Mouse (Mus musculus) stomach, embryonic 14.5 days (tissue): ENCODE measurements around the gene Alg11. TPM values are rescaled to one million over a fixed set of nuclear protein-coding genes. Genes with fewer than 3 reads are reported as not detected.

Experiments
- ATAC-seq: fragments of 200-750 bp; cut with Nextera tagmentation; 2 replicates; pipeline ENCODE4 v1.8.0; 2017; ENCODE audit warnings: low read depth, moderate TSS enrichment; ENCODE audit not compliant: insufficient number of reproducible peaks, insufficient read depth, low FRiP score
- H3K27ac ChIP-seq: fragments of 300-500 bp; sonication (generic); 2 replicates; pipeline ENCODE4 v1.5.1; 2014; ENCODE audit warnings: mild to moderate bottlenecking, low read length, moderate library complexity, mixed read lengths
- H3K27me3 ChIP-seq: fragments of 300-500 bp; sonication (generic); 2 replicates; pipeline ENCODE4 v1.6.1; 2014; ENCODE audit warnings: low read length, control low read depth, mixed read lengths; ENCODE audit not compliant: control insufficient read depth, insufficient read depth
- H3K36me3 ChIP-seq: fragments of 300-500 bp; sonication (generic); 2 replicates; pipeline ENCODE4 v1.6.1; 2014; ENCODE audit warnings: mild to moderate bottlenecking, control low read depth, low read length, moderate library complexity, mixed read lengths; ENCODE audit not compliant: control insufficient read depth, insufficient read depth
- H3K4me1 ChIP-seq: fragments of 300-500 bp; sonication (generic); 2 replicates; pipeline ENCODE4 v1.6.1; 2014; ENCODE audit warnings: low read length, control low read depth, mixed read lengths; ENCODE audit not compliant: control insufficient read depth, insufficient read depth
- H3K4me2 ChIP-seq: fragments of 300-500 bp; sonication (generic); replicated peaks from 2 replicates; pipeline ENCODE4 v1.6.1; 2014; ENCODE audit warnings: low read depth, low read length, control low read depth
- H3K4me3 ChIP-seq: fragments of 300-500 bp; sonication (generic); 2 replicates; pipeline ENCODE4 v1.5.1; 2014; ENCODE audit warnings: low read depth, low read length, control low read depth
- H3K9ac ChIP-seq: fragments of 300-500 bp; sonication (generic); replicated peaks from 2 replicates; pipeline ENCODE4 v1.6.1; 2014; ENCODE audit warnings: low read depth, mild to moderate bottlenecking, control low read depth, low read length, moderate library complexity, mixed read lengths
- H3K9me3 ChIP-seq: fragments of 300-500 bp; sonication (generic); 2 replicates; pipeline ENCODE4 v1.6.1; 2016; ENCODE audit warnings: low read depth, low read length, control low read depth; ENCODE audit not compliant: control insufficient read depth
- WGBS: fragments of 180-500 bp; shearing (Covaris S2); extraction: QIAGEN DNeasy Blood & Tissue Kit; methylation state at CpG from one replicate; pipeline ENCODE4 v1.1.7; 2014; 5-methylcytosine and 5-hydroxymethylcytosine counted together
- polyA plus RNA-seq: library from polyadenylated mRNA; unstranded; fragments of >200 nt; fragmentation: Nextera tagmentation; extraction: Ambion mirVana; gene quantifications from 2 replicates; pipeline ENCODE4 v1.2.1, GENCODE M21; 2014

The Alg11 gene
- polyA plus RNA-seq, 1 experiment from 2014 or later: 37.0 TPM

GRCm38 (mm10) chr8:22036137-22036536, 24.4 kb upstream of the Alg11 start:
- Histone ChIP-seq H3K36me3 (no peaks in the 10 kb centered on the region), H3K4me3 (no peak overlapping the region), H3K4me2 (no peak overlapping the region), H3K27me3 (no peaks in the 10 kb centered on the region), H3K9ac (no peak overlapping the region), H3K27ac (no peak overlapping the region), H3K9me3 (no peaks in the 10 kb centered on the region), H3K4me1 (0 out of 2 replicates have a peak, but pooled peaks cover 3% of the 10 kb centered on the region)
- WGBS: 93% methylated on average over 9 of the region's 9 CpGs
- ATAC-seq: no peak

GRCm38 (mm10) chr8:22037022-22037421, 23.5 kb upstream of the Alg11 start:
- H3K4me2 ChIP-seq: no peak overlapping the region; the same call in 1 of the 2 replicates
- ATAC-seq: no peak
- WGBS: 49% methylated on average over 7 of the region's 7 CpGs

GRCm38 (mm10) chr8:22039468-22040152, 20.9 kb upstream of the Alg11 start:
- WGBS: 11% methylated on average over 15 of the region's 15 CpGs
- Histone ChIP-seq H3K4me2 (peak overlapping the region; percentile 28; the same call in 1 of the 2 replicates), H3K9me3 (no peaks in the 10 kb centered on the region), H3K27ac (peak overlapping the region; percentile 58; the same call in 1 of the 2 replicates), H3K4me1 (peaks cover 8% of the 10 kb centered on the region), H3K4me3 (peak overlapping the region; percentile 27), H3K36me3 (no peaks in the 10 kb centered on the region), H3K27me3 (no peaks in the 10 kb centered on the region), H3K9ac (peak overlapping the region; percentile 18; the same call in 1 of the 2 replicates)
- peak; percentile 89 for ATAC-seq

More at GRCm38 (mm10) chr8:22037022-22037421, 23.5 kb upstream of the Alg11 start:
- Histone ChIP-seq H3K9ac (no peak overlapping the region), H3K27ac (no peak overlapping the region; the same call in 1 of the 2 replicates), H3K27me3 (no peaks in the 10 kb centered on the region), H3K4me1 (0 out of 2 replicates have a peak, but pooled peaks cover 3% of the 10 kb centered on the region), H3K36me3 (no peaks in the 10 kb centered on the region), H3K4me3 (no peak overlapping the region), H3K9me3 (no peaks in the 10 kb centered on the region)

- 54% methylated on average over 6 of the region's 6 CpGs for WGBS
- no peaks in the 10 kb centered on the region for H3K27me3 ChIP-seq
- no peak overlapping the region for H3K9ac ChIP-seq
- ATAC-seq: no peak
- H3K36me3 ChIP-seq: no peaks in the 10 kb centered on the region
- no peak overlapping the region for H3K4me3 ChIP-seq
- H3K4me1 ChIP-seq: peaks cover 8% of the 10 kb centered on the region
- H3K27ac ChIP-seq: peak overlapping the region; percentile 58; the same call in 1 of the 2 replicates
- H3K9me3 ChIP-seq: no peaks in the 10 kb centered on the region
- no peak overlapping the region for H3K4me2 ChIP-seq
Observed at GRCm38 (mm10) chr8:22040153-22040509, 20.4 kb upstream of the Alg11 start.

- Histone ChIP-seq H3K9ac (no peak overlapping the region), H3K9me3 (no peaks in the 10 kb centered on the region), H3K36me3 (no peaks in the 10 kb centered on the region), H3K27me3 (no peaks in the 10 kb centered on the region), H3K4me1 (peaks cover 5% of the 10 kb centered on the region), H3K27ac (no peak overlapping the region), H3K4me3 (no peak overlapping the region), H3K4me2 (no peak overlapping the region)
- 63% methylated on average over 3 of the region's 3 CpGs for WGBS
- no peak for ATAC-seq
Observed at GRCm38 (mm10) chr8:22042515-22042914, 18.0 kb upstream of the Alg11 start.

- Histone ChIP-seq H3K4me3 (no peak overlapping the region), H3K36me3 (no peaks in the 10 kb centered on the region), H3K9me3 (no peaks in the 10 kb centered on the region), H3K9ac (no peak overlapping the region), H3K4me1 (peaks cover 5% of the 10 kb centered on the region), H3K27me3 (no peaks in the 10 kb centered on the region), H3K27ac (peak overlapping the region; percentile 48; the same call in 1 of the 2 replicates), H3K4me2 (0 out of 2 replicates have a peak overlapping the region, but pooled peaks have one; percentile 13)
- no peak for ATAC-seq
- 12% methylated on average over 12 of the region's 12 CpGs for WGBS
Observed at GRCm38 (mm10) chr8:22043706-22044105, 16.8 kb upstream of the Alg11 start.

- no peak overlapping the region for H3K9ac ChIP-seq
- WGBS: 71% methylated on average over 2 of the region's 2 CpGs
- H3K27ac ChIP-seq: no peak overlapping the region
- peaks cover 5% of the 10 kb centered on the region for H3K4me1 ChIP-seq
- no peaks in the 10 kb centered on the region for H3K9me3 ChIP-seq
- no peak overlapping the region for H3K4me2 ChIP-seq
- H3K4me3 ChIP-seq: no peak overlapping the region
- H3K27me3 ChIP-seq: no peaks in the 10 kb centered on the region
- ATAC-seq: peak; percentile 90
- H3K36me3 ChIP-seq: no peaks in the 10 kb centered on the region
Observed at GRCm38 (mm10) chr8:22047699-22048464, 12.6 kb upstream of the Alg11 start.

GRCm38 (mm10) chr8:22054674-22055491, 5.6 kb upstream of the Alg11 start:
- Histone ChIP-seq H3K27ac (no peak overlapping the region), H3K27me3 (0 out of 2 replicates have a peak, but pooled peaks cover 4% of the 10 kb centered on the region), H3K4me2 (no peak overlapping the region), H3K36me3 (no peaks in the 10 kb centered on the region), H3K4me3 (no peak overlapping the region), H3K9me3 (no peaks in the 10 kb centered on the region), H3K9ac (no peak overlapping the region), H3K4me1 (no peaks in the 10 kb centered on the region)
- WGBS: 75% methylated on average over 12 of the region's 12 CpGs
- 0 out of 2 replicates have a peak, but pooled peaks have one; percentile 24 for ATAC-seq
